Mouse (Mus musculus) ES-Bruce4 (cell line): ENCODE measurements around the gene Glis1.

Experiments
- CTCF ChIP-seq: IDR thresholded peaks from one replicate; pipeline ENCODE4 v1.8.1; 2011; ENCODE audit warnings: low read depth, low read length
- EP300 ChIP-seq: IDR thresholded peaks from 2 replicates; pipeline ENCODE4 v1.6.1; 2011; ENCODE audit warnings: low read depth, low read length; ENCODE audit not compliant: insufficient read depth
- POLR2A ChIP-seq: IDR thresholded peaks from one replicate; pipeline ENCODE4 v1.8.1; 2011; ENCODE audit warnings: low read length; ENCODE audit not compliant: insufficient read depth

DNA sequence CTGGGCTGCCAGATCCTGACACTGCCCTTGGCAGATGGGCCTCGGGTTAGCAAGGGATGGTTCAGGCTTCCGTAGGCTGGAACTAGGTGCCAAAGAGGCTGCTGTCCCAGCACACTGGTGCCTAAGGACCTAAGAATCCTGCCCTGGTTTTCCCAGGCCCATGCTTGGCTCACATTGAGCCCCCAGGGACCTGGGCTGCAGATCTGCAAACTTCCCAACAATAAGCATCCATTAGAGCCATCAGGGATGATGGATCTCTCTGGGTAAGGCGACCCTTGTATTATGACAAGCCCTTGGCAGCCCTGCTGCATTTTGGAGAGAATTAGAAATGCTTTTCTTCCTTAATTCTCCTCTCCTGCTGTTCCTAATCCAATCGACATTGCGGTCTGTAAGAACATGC lies 187.0 kb downstream of the Glis1 start:
- no peak for TF ChIP-seq CTCF
- TF ChIP-seq EP300 = no peak
- TF ChIP-seq POLR2A = no peak
